Mouse (Mus musculus): ENCODE results near the gene Uqcrh.

DNA sequence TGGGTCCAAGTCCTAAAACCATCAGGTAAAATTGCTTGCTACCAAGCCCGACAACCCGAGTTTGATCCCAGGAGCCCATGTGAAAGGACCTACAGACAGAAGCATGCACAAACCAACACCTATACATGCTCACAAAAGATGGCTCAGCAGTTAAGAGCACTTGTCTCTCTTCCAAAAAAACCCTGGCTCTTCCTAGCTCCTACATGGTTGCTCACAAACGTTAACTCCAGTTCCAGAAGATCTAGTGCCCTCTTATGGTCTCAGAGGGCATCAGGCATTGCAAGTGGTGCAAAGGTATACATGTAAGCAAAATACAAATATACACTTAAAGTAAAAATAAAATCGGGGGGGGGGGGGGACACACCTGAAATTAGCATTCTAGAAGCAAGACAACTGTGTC is 1.7 kb downstream of the Uqcrh start:
- peak; percentile 42 for TF ChIP-seq CTCF (IDR thresholded peaks at IDR 0.05; ENCODE audit: low read depth)
- no peak for TF ChIP-seq EP300 (IDR thresholded peaks at IDR 0.05; ENCODE audit: low read depth)
